Mouse (Mus musculus) CH12.LX (cell line): ENCODE data around the gene Nkx2-4. TPM values are rescaled to one million over a fixed set of nuclear protein-coding genes. Genes with fewer than 3 reads are reported as not detected.

Experiments
- DNase-seq: peaks from one replicate; pipeline ENCODE4 v3.0.0-alpha.2; 2013; ENCODE audit errors: extremely low read depth
- H3K27ac ChIP-seq: 2 replicates; pipeline ENCODE4 v1.5.1; 2012; ENCODE audit warnings: low read depth, mild to moderate bottlenecking, control low read depth, moderate library complexity; ENCODE audit not compliant: insufficient read depth
- H3K27me3 ChIP-seq: replicated peaks from 2 replicates; pipeline ENCODE3; 2012; ENCODE audit warnings: inconsistent platforms
- H3K36me3 ChIP-seq, 2 experiments: replicated peaks in 1 of 2; 2 replicates each; pipeline versions ENCODE3 to v1.6.1; 2012; ENCODE audit warnings: inconsistent platforms in 1 of 2, low read length in 1 of 2, mild to moderate bottlenecking in 1 of 2, mixed read lengths in 1 of 2, moderate library complexity in 1 of 2; ENCODE audit not compliant: control insufficient read depth in 1 of 2, insufficient read depth in 1 of 2
- H3K4me1 ChIP-seq, 2 experiments: 2 replicates each; pipeline ENCODE4 v1.6.1; 2012; ENCODE audit warnings: inconsistent platforms in 1 of 2, moderate library complexity in 1 of 2; ENCODE audit not compliant: insufficient read depth in 2 of 2, control insufficient read depth in 1 of 2
- H3K4me2 ChIP-seq: 2 replicates; pipeline ENCODE4 v1.6.1; 2012; ENCODE audit warnings: low read depth, mild to moderate bottlenecking, control low read depth; ENCODE audit not compliant: poor library complexity, insufficient read depth, severe bottlenecking
- H3K4me3 ChIP-seq, 3 experiments: fragments of 150-350 bp in 1 of 3; sonication (generic) in 1 of 3; replicated peaks in 1 of 3; 2 replicates each; pipeline versions ENCODE3 to v1.5.1; 2011 to 2012; ENCODE audit warnings: low read depth in 2 of 3, low read length in 2 of 3, mild to moderate bottlenecking in 2 of 3, moderate library complexity in 2 of 3, control low read depth in 1 of 3, improper control_type of control experiment in 1 of 3, inconsistent platforms in 1 of 3, mixed read lengths in 1 of 3; ENCODE audit not compliant: poor library complexity in 1 of 3
- H3K79me2 ChIP-seq: replicated peaks from 2 replicates; pipeline ENCODE4 v1.6.1; 2012; ENCODE audit warnings: mild to moderate bottlenecking, moderate library complexity; ENCODE audit not compliant: control insufficient read depth, poor library complexity, insufficient read depth, severe bottlenecking; ENCODE audit errors: extremely low read depth
- H3K9ac ChIP-seq: 2 replicates; pipeline ENCODE4 v1.6.1; 2012; ENCODE audit warnings: low read depth, mild to moderate bottlenecking, control low read depth, moderate library complexity; ENCODE audit not compliant: insufficient read depth
- H3K9me3 ChIP-seq: replicated peaks from 2 replicates; pipeline ENCODE3; 2012; ENCODE audit warnings: low read length, inconsistent platforms, mixed read lengths
- CHD2 ChIP-seq: IDR thresholded peaks from 2 replicates; pipeline ENCODE4 v1.6.1; 2011; ENCODE audit warnings: low read length, improper control_type of control experiment
- E2F4 ChIP-seq: IDR thresholded peaks from 2 replicates; pipeline ENCODE4 v1.6.1; 2011; ENCODE audit warnings: low read depth, low read length, improper control_type of control experiment; ENCODE audit not compliant: insufficient replicate concordance
- ELF1 ChIP-seq: IDR thresholded peaks from 2 replicates; pipeline ENCODE4 v1.6.1; 2014; ENCODE audit warnings: low read depth, mild to moderate bottlenecking, inconsistent platforms, low read length, improper control_type of control experiment
- EP300 ChIP-seq: IDR thresholded peaks from 2 replicates; pipeline ENCODE4 v1.6.1; 2011; ENCODE audit warnings: low read length, improper control_type of control experiment
- IRF4 ChIP-seq: IDR thresholded peaks from 2 replicates; pipeline ENCODE4 v1.6.1; 2014; ENCODE audit warnings: low read depth, mild to moderate bottlenecking, inconsistent platforms, low read length, improper control_type of control experiment
- JUN ChIP-seq: IDR thresholded peaks from 2 replicates; pipeline ENCODE4 v1.6.1; 2011; ENCODE audit warnings: low read depth, mild to moderate bottlenecking, low read length, improper control_type of control experiment, moderate library complexity; ENCODE audit not compliant: insufficient read depth
- KAT2A ChIP-seq: IDR thresholded peaks from 2 replicates; pipeline ENCODE4 v1.6.1; 2012; ENCODE audit warnings: low read length, improper control_type of control experiment, inconsistent platforms; ENCODE audit not compliant: insufficient replicate concordance
- MAFK ChIP-seq: IDR thresholded peaks from 2 replicates; pipeline ENCODE4 v1.6.1; 2011; ENCODE audit warnings: low read length, improper control_type of control experiment; ENCODE audit not compliant: insufficient replicate concordance
- MYC ChIP-seq: IDR thresholded peaks from 2 replicates; pipeline ENCODE4 v1.6.1; 2011; ENCODE audit warnings: low read depth, mild to moderate bottlenecking, improper control_type of control experiment, low read length
- NELFE ChIP-seq: IDR thresholded peaks from 2 replicates; pipeline ENCODE4 v1.6.1; 2011; ENCODE audit warnings: low read depth, low read length, improper control_type of control experiment
- NRF1 ChIP-seq: IDR thresholded peaks from 2 replicates; pipeline ENCODE4 v1.6.1; 2014; ENCODE audit warnings: low read depth, mild to moderate bottlenecking, inconsistent platforms, low read length, improper control_type of control experiment, moderate library complexity
- POLR2AphosphoS2 ChIP-seq: IDR thresholded peaks from 2 replicates; pipeline ENCODE4 v1.6.1; 2011; ENCODE audit warnings: low read depth, low read length, improper control_type of control experiment
- RCOR1 ChIP-seq: conservative IDR thresholded peaks from 2 replicates; pipeline ENCODE4 v1.6.1; 2012; ENCODE audit warnings: low read depth, mild to moderate bottlenecking, inconsistent platforms, low read length, improper control_type of control experiment
- SMC3 ChIP-seq: IDR thresholded peaks from 2 replicates; pipeline ENCODE4 v1.6.1; 2011; ENCODE audit warnings: low read depth, low read length, improper control_type of control experiment
- TBP ChIP-seq: conservative IDR thresholded peaks from 2 replicates; pipeline ENCODE4 v1.6.1; 2011; ENCODE audit warnings: low read depth, low read length, improper control_type of control experiment
- ZC3H11A ChIP-seq: IDR thresholded peaks from 2 replicates; pipeline ENCODE4 v1.6.1; 2012; ENCODE audit warnings: low read depth, mild to moderate bottlenecking, inconsistent platforms, low read length, improper control_type of control experiment
- ZNF384 ChIP-seq: IDR thresholded peaks from 2 replicates; pipeline ENCODE4 v1.6.1; 2012; ENCODE audit warnings: low read depth, low read length, improper control_type of control experiment, inconsistent platforms
- dilution Hi-C: fragments of 300-500 bp; cut with MboI; formaldehyde crosslinking; loops from 2 replicates; pipeline ENCODE4 v1.14.3; 2020; ENCODE audit warnings: low sequenced_read_pairs; ENCODE audit not compliant: extremely low pct_unique_long_range_greater_than_20kb, extremely low pct_ligation_motif_present
- in situ Hi-C: fragments of 300-500 bp; cut with MboI; formaldehyde crosslinking; loops from 3 replicates; pipeline ENCODE4 v1.14.3; 2019; ENCODE audit warnings: low sequenced_read_pairs, low pct_ligation_motif_present, low pct_unique_long_range_greater_than_20kb, mixed read lengths
- polyA plus RNA-seq: library from polyadenylated mRNA; unstranded; fragments of >175 nt; gene quantifications from 2 replicates; pipeline ENCODE4 v1.2.1, GENCODE M21; 2012; ENCODE audit warnings: low read depth; ENCODE audit not compliant: insufficient read length
- total RNA-seq, 2 experiments: library from RNA; depleted of rRNA; stranded (reverse); fragments of 300-350 nt in 1 of 2; fragments of >200 nt in 1 of 2; gene quantifications; 2 replicates each; pipeline ENCODE4 v1.2.3; 2012 to 2014

Gene Nkx2-4
- total RNA-seq (2012; rRNA removed) (not detected in 2 replicates), total RNA-seq (2014; rRNA removed) (not detected in 2 replicates), polyA plus RNA-seq (not detected in 2 replicates)

GRCm38 (mm10) chr2:147085072-147085870 is at the start of gene Nkx2-4:
Gene Nkx2-4, minus strand, starts transcription at chr2:147085445.
- no peak for TF ChIP-seq POLR2AphosphoS2
- TF ChIP-seq, all 38 proteins: peak for 0
- Histone ChIP-seq H3K4me1 (peaks cover 0 to 6% of the 10 kb centered on the region in 2 experiments; a peak in 2 of 4 replicates), H3K27ac (no peak within 1 kb of the TSS), H3K36me3 (no peaks in the 10 kb centered on the region), H3K4me2 (no peak within 1 kb of the TSS), H3K9ac (no peak within 1 kb of the TSS), H3K4me3 (no peak within 1 kb of the TSS), H3K9me3 (peaks cover 13% of the 10 kb centered on the region), H3K79me2 (no peaks in the 10 kb centered on the region), H3K27me3 (no peaks in the 10 kb centered on the region)
- no peak for DNase-seq
- in situ Hi-C loops (no loop called here), dilution Hi-C loops (no loop called here)

- in situ Hi-C loops (no loop called here), dilution Hi-C loops (no loop called here)
- H3K4me1 ChIP-seq: no peaks in the 10 kb centered on the region
- no peaks in the 10 kb centered on the region for H3K79me2 ChIP-seq
- H3K27ac ChIP-seq: no peak overlapping the region
- DNase-seq: no peak
- no peak overlapping the region for H3K9ac ChIP-seq
- H3K4me3 ChIP-seq: no peak overlapping the region
- H3K27me3 ChIP-seq: no peaks in the 10 kb centered on the region
- H3K36me3 ChIP-seq: no peaks in the 10 kb centered on the region
- H3K9me3 ChIP-seq: no peaks in the 10 kb centered on the region
- TF ChIP-seq TBP (no peak), NELFE (no peak), ZNF384 (no peak), EP300 (no peak), CHD2 (no peak), ZC3H11A (no peak), POLR2AphosphoS2 (no peak), MAFK (no peak), RCOR1 (no peak), SMC3 (no peak), ELF1 (no peak), KAT2A (no peak), NRF1 (no peak), JUN (no peak), MYC (no peak), E2F4 (no peak), IRF4 (no peak)
- H3K4me2 ChIP-seq: no peak overlapping the region
Observed at GRCm38 (mm10) chr2:147127366-147127765, 42.1 kb upstream of the Nkx2-4 start.
